Mouse (Mus musculus) kidney, postnatal 4 days (tissue): ENCODE data around the gene Vmn1r45.
"Not testable (repeated sequence)": the region's sequence is repeated elsewhere in the genome, so short reads cannot be mapped to it uniquely, and the experiment has no call there.

Experiments
- DNase-seq, 2 experiments: peaks; one replicate each; pipeline ENCODE4 v3.0.0; 2021; ENCODE audit warnings: mixed read lengths in 2 of 2

Vmn1r45 gene

GRCm38 (mm10) chr6:89940498-89940897, at the start of gene Vmn1r45:
TSS of gene Vmn1r45 (minus strand) at chr6:89940598.
- DNase-seq = not testable (repeated sequence)

- no peak for DNase-seq
These were observed 45.6 kb upstream of the Vmn1r45 start for GRCm38 (mm10) chr6:89985989-89986388.

DNA sequence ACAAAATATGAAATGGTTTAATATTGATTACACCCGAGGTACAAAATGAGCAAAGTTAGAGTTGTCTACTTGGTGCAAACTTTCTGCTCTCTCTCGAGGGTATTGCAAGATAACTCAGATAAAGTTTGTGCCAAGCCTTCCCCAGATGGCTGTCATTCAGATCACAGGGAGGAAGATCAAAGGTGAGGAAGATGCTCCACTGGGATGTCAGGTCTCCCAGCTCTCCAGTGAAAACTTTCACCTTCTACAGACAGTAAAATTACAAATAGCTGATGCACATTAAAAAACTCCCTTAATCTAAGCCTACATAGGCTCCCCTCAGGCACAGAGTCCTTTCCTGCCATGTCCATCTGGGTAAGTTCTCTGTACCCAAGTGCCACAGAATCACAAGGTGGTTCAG, 28.6 kb upstream of the Vmn1r45 start, which contains the start of gene Vmn1r46:
Gene Vmn1r46, plus strand, starts transcription at position 301 of the 400 bp plus-strand sequence.
- no peak for DNase-seq

GRCm38 (mm10) chr6:89966341-89966740, 25.9 kb upstream of the Vmn1r45 start:
- DNase-seq = no peak

GRCm38 (mm10) chr6:89953556-89953955, 13.2 kb upstream of the Vmn1r45 start:
- DNase-seq = no peak

- no peak for DNase-seq
These were observed 528 bp upstream of the Vmn1r45 start for GRCm38 (mm10) chr6:89940926-89941325.

DNA sequence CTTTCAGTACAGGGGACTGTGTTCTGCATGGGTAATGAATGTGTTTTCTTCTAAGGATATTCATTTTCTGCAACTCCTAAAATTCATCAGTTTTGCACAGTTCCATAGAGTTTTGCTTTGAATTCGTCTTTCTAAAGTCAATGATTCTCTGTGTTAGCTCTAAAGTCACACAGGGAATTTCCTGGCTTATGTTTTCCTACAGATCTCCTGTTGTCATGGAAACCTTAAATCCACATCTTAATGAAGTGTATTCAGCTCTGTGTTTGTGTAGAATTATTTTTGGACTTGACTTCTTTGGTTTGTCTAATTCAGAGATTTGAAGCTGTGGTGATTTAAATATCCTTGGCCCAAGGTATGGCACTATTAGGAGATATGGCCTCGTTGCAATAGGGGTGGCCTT, 56.6 kb downstream of the Vmn1r45 start:
- no peak for DNase-seq

DNA sequence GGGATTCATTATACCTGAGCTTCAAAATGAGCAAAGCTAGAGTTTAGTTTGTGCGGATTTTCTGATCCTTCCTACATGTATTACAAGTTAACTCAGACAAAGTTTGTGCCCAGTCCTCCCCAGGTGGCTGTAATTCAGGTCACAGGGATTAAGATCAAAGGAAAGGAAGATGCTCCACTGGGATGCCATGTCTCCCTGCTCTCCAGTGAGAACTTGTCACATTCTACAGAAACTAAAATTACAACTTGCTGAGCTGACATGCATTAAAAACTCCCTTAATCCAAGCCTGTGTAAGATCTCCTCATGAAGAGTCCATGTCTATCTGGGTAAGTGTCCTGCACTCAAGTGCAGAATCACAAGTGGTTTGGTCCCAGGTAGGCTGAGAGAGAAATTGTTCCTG, 57.0 kb downstream of the Vmn1r45 start, which contains the start of gene Vmn1r44:
Gene Vmn1r44, plus strand, starts transcription at position 301 of the 400 bp plus-strand sequence.
- DNase-seq = no peak
